Mouse (Mus musculus): ENCODE measurements at regions not wholly inside any gene's neighbourhood (a gene's known extent, or its start where the extent isn't known, plus 50 kb on each side); places are given as distances from the start of the nearest gene placed in this dataset.

DNA sequence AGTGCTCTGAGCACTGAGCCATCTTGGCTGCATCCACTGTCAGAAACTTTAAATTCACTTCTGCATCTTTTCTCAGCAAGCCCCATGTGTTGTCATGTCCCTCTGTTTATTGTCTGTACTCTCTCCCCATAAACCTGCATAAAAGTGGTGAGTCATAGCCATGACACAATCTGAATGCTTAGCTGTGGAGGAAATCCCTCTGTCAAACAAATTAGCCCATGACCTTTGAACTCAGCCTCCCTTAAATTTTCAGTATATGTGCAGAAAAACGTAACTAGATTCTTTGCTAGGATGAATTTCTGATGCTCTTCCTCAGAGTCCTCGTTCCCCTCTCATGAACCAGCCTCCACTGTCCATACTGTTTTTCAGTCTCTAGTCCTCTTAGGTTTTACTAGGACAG, 337.4 kb upstream of the Meis1 start:
- no peak for TF ChIP-seq CTCF (IDR thresholded peaks at IDR 0.05; ENCODE audit: extremely low read depth, insufficient read depth, low read length)
- TF ChIP-seq POLR2A (IDR thresholded peaks at IDR 0.05; ENCODE audit: extremely low read depth, insufficient read depth, low read length) = no peak

Data from cortical plate, adult 2 months (tissue).